In the genomic region with DNA sequence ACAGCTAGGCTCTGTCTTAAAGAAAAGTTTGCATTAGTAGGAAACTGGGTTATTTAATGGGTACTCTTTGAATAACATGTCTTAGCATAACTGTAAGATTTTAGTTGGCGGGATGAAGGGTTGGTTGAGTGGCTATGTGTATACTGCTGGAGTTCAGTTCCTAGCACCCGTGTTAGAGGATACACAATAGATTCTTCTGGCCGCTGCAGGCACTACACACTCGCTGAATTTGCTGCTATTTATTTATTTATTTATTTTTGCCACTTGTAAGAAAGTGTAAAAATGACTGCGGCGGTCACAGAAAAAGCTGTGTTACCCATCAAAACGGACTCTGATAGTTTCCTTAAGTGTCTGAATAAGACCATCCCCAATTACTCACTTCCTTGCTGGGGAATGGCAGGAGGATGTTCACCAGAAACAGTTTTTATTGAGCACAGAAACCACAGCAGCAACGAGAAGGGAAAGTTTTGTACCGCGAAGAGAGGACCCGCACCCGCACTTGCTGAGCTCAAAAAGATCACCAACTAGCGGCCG, we compare ENCODE assay signal across 7 mouse cellular contexts. TPM values are rescaled to one million over a fixed set of nuclear protein-coding genes. Genes with fewer than 3 reads are reported as not detected.
DNase-seq lines count a peak whose midpoint lies in the region; ATAC-seq and TF ChIP-seq lines count a peak whose summit lies in the region.

No protein-coding gene starts in this region.

- peaks cover 5% of the 10 kb centered on the region; the same call in 1 of the 2 replicates for H3K4me1 ChIP-seq in embryonic fibroblast, embryonic 13.5 days (ENCODE audit: control insufficient read depth, insufficient read depth, low read length)
- H3K4me1 ChIP-seq in intestine, embryonic 16.5 days (ENCODE audit: control insufficient read depth, insufficient read depth, low read length) = peaks cover 3% of the 10 kb centered on the region; the same call in 1 of the 2 replicates
- H3K4me1 ChIP-seq in midbrain, embryonic 16.5 days (ENCODE audit: control insufficient read depth, insufficient read depth, low read length) = peaks cover 12% of the 10 kb centered on the region

- H3K27me3 ChIP-seq in intestine, embryonic 16.5 days (replicated peaks; ENCODE audit: control insufficient read depth, insufficient read depth, low read length) = no peaks in the 10 kb centered on the region
- H3K27me3 ChIP-seq in midbrain, embryonic 16.5 days (ENCODE audit: control insufficient read depth, insufficient read depth, low read depth, low read length) = no peaks in the 10 kb centered on the region

- H3K4me3 ChIP-seq in embryonic fibroblast, embryonic 13.5 days (ENCODE audit: insufficient read depth, low read length) = peak overlapping the region; percentile 86
- H3K4me3 ChIP-seq in intestine, embryonic 16.5 days (ENCODE audit: low read length) = peak overlapping the region; percentile 92
- H3K4me3 ChIP-seq in midbrain, embryonic 16.5 days (ENCODE audit: low read depth, low read length) = peak overlapping the region; percentile 90

- TF ChIP-seq CTCF in embryonic fibroblast, embryonic 13.5 days (IDR thresholded peaks at IDR 0.05; ENCODE audit: borderline replicate concordance, insufficient read depth, low read length) = no peak

- H3K36me3 ChIP-seq in intestine, embryonic 16.5 days (ENCODE audit: control insufficient read depth, insufficient read depth, low read length) = 0 out of 2 replicates have a peak, but pooled peaks cover 2% of the 10 kb centered on the region
- H3K36me3 ChIP-seq in midbrain, embryonic 16.5 days (ENCODE audit: control insufficient read depth, insufficient read depth, low read length) = 0 out of 2 replicates have a peak, but pooled peaks cover 2% of the 10 kb centered on the region

- H3K27ac ChIP-seq in embryonic fibroblast, embryonic 13.5 days (ENCODE audit: insufficient read depth, low read length) = peak overlapping the region; percentile 94
- peak overlapping the region; percentile 96 for H3K27ac ChIP-seq in intestine, embryonic 16.5 days (ENCODE audit: low read length)
- peak overlapping the region; percentile 82 for H3K27ac ChIP-seq in midbrain, embryonic 16.5 days (ENCODE audit: low read length)

- 2% methylated on average over 14 of the region's 14 CpGs for WGBS in intestine, embryonic 16.5 days
- WGBS in midbrain, embryonic 16.5 days = 3% methylated on average over 14 of the region's 14 CpGs

- no peak; the same call in 1 of the 2 replicates for TF ChIP-seq POLR2A in embryonic fibroblast, embryonic 13.5 days (IDR thresholded peaks at IDR 0.05; ENCODE audit: low read depth, low read length)

- H3K9ac ChIP-seq in intestine, embryonic 16.5 days (ENCODE audit: low read depth, low read length) = peak overlapping the region; percentile 89
- H3K9ac ChIP-seq in midbrain, embryonic 16.5 days (ENCODE audit: low read depth, low read length) = peak overlapping the region; percentile 75

- peak overlapping the region; percentile 68 for H3K4me2 ChIP-seq in intestine, embryonic 16.5 days (ENCODE audit: low read depth, low read length)
- peak overlapping the region; percentile 90 for H3K4me2 ChIP-seq in midbrain, embryonic 16.5 days (ENCODE audit: low read length)

- peak; percentile 10 to 15 for DNase-seq in spleen, postnatal 10 days (ENCODE audit: low spot score in 2 of 2)
- DNase-seq in spleen, adult 18-20 months = no peak
- DNase-seq in adrenal gland, postnatal 10 days = no peak
- DNase-seq in left cerebral cortex, adult 8-10 months (ENCODE audit: low spot score in 2 of 2) = no peak

- ATAC-seq in intestine, embryonic 16.5 days = peak; percentile 24
- no peak for ATAC-seq in midbrain, embryonic 16.5 days

- no peaks in the 10 kb centered on the region for H3K9me3 ChIP-seq in intestine, embryonic 16.5 days (ENCODE audit: control insufficient read depth, low read length)
- H3K9me3 ChIP-seq in midbrain, embryonic 16.5 days (replicated peaks; ENCODE audit: control insufficient read depth, low read length, poor library complexity, severe bottlenecking) = no peaks in the 10 kb centered on the region

RNA-seq across cellular contexts. Expression of gene Sec23b, which starts 0.7 kb away (rescaled TPM):
- 65.8 and 70.0 TPM in 2 replicates for polyA plus RNA-seq in embryonic fibroblast, embryonic 13.5 days (2011; ENCODE audit: insufficient read length, low read depth, missing spikeins)
- polyA plus RNA-seq in intestine, embryonic 16.5 days (2015; fragmentation: Nextera tagmentation; extraction: Ambion mirVana) = 98.3 and 104 TPM in 2 replicates
- polyA plus RNA-seq in midbrain, embryonic 16.5 days (2015; fragmentation: Nextera tagmentation; extraction: Ambion mirVana) = 61.7 and 62.6 TPM in 2 replicates
- 10 to 100 TPM; 55.0 to 66.7 TPM for total RNA-seq in adrenal gland, postnatal 10 days (2021)
- total RNA-seq in left cerebral cortex, adult 8-10 months (2022) = 10 to 100 TPM; 45.7 to 65.9 (median 51.7) TPM

RNA-seq across cellular contexts. Expression of gene Rbbp9, which starts 4.7 kb away (rescaled TPM):
- polyA plus RNA-seq in embryonic fibroblast, embryonic 13.5 days (2011; ENCODE audit: insufficient read length, low read depth, missing spikeins) = 25.4 and 33.6 TPM in 2 replicates
- 40.0 and 42.7 TPM in 2 replicates for polyA plus RNA-seq in intestine, embryonic 16.5 days (2015; fragmentation: Nextera tagmentation; extraction: Ambion mirVana)
- polyA plus RNA-seq in midbrain, embryonic 16.5 days (2015; fragmentation: Nextera tagmentation; extraction: Ambion mirVana) = 57.7 and 59.0 TPM in 2 replicates
- 10 to 100 TPM; 26.0 to 27.3 TPM for total RNA-seq in adrenal gland, postnatal 10 days (2021)
- 10 to 100 TPM; 27.2 to 29.6 (median 28.3) TPM for total RNA-seq in left cerebral cortex, adult 8-10 months (2022)

RNA-seq across cellular contexts. Expression of gene Polr3f, which starts 27.8 kb away (rescaled TPM):
- 20.0 and 27.8 TPM in 2 replicates for polyA plus RNA-seq in embryonic fibroblast, embryonic 13.5 days (2011; ENCODE audit: insufficient read length, low read depth, missing spikeins)
- 15.2 and 16.7 TPM in 2 replicates for polyA plus RNA-seq in intestine, embryonic 16.5 days (2015; fragmentation: Nextera tagmentation; extraction: Ambion mirVana)
- 24.3 and 26.4 TPM in 2 replicates for polyA plus RNA-seq in midbrain, embryonic 16.5 days (2015; fragmentation: Nextera tagmentation; extraction: Ambion mirVana)
- total RNA-seq in adrenal gland, postnatal 10 days (2021) = 10 to 100 TPM; 17.0 to 20.7 TPM
- total RNA-seq in left cerebral cortex, adult 8-10 months (2022) = 10 to 100 TPM; 20.7 to 25.0 (median 23.7) TPM

RNA-seq across cellular contexts. Expression of gene Dzank1, which starts 28.1 kb away (rescaled TPM):
- 0.23 and 0.77 TPM in 2 replicates for polyA plus RNA-seq in embryonic fibroblast, embryonic 13.5 days (2011; ENCODE audit: insufficient read length, low read depth, missing spikeins)
- 0.42 and 0.49 TPM in 2 replicates for polyA plus RNA-seq in intestine, embryonic 16.5 days (2015; fragmentation: Nextera tagmentation; extraction: Ambion mirVana)
- 18.3 and 20.4 TPM in 2 replicates for polyA plus RNA-seq in midbrain, embryonic 16.5 days (2015; fragmentation: Nextera tagmentation; extraction: Ambion mirVana)
- total RNA-seq in adrenal gland, postnatal 10 days (2021) = 1 to 10 TPM in 1 of 2 experiments, under 1 TPM in 1; 0.99 to 3.5 TPM
- 100 to 1,000 TPM; 194 to 219 (median 202) TPM for total RNA-seq in left cerebral cortex, adult 8-10 months (2022)

RNA-seq across cellular contexts. Expression of gene Smim26, which starts 38.5 kb away (rescaled TPM):
- 19.0 and 26.1 TPM in 2 replicates for polyA plus RNA-seq in embryonic fibroblast, embryonic 13.5 days (2011; ENCODE audit: insufficient read length, low read depth, missing spikeins)
- polyA plus RNA-seq in intestine, embryonic 16.5 days (2015; fragmentation: Nextera tagmentation; extraction: Ambion mirVana) = 35.0 and 36.2 TPM in 2 replicates
- polyA plus RNA-seq in midbrain, embryonic 16.5 days (2015; fragmentation: Nextera tagmentation; extraction: Ambion mirVana) = 54.1 and 61.1 TPM in 2 replicates
- total RNA-seq in adrenal gland, postnatal 10 days (2021) = 10 to 100 TPM; 56.0 to 56.6 TPM
- 10 to 100 TPM; 43.5 to 54.6 (median 48.8) TPM for total RNA-seq in left cerebral cortex, adult 8-10 months (2022)

Comparison
In these comparisons a context has a peak if more than half of its experiments do, and no peak if none do; other contexts are left out.
1. DNase-seq: peak in spleen, postnatal 10 days (2 of 2); none in spleen, adult 18-20 months (0 of 2), adrenal gland, postnatal 10 days (single experiment) and left cerebral cortex, adult 8-10 months (0 of 2).
2. Peak in every context shown above with its lines, with median percentiles within 50 percentile points of each other: H3K27ac ChIP-seq and H3K4me3 ChIP-seq.